Mouse (Mus musculus) cerebellum, adult 2 months (tissue): ENCODE measurements around the gene Ndrg2.

Source experiments
- CTCF ChIP-seq: fragments of 200-500 bp; IDR thresholded peaks from 2 replicates; pipeline ENCODE4 v1.5.1; 2011; ENCODE audit warnings: low read depth, mild to moderate bottlenecking, control low read depth, low read length, moderate library complexity, borderline replicate concordance; ENCODE audit not compliant: insufficient read depth
- POLR2A ChIP-seq: fragments of 200-500 bp; IDR thresholded peaks from 2 replicates; pipeline ENCODE4 v1.6.1; 2011; ENCODE audit warnings: low read length, control low read depth, borderline replicate concordance; ENCODE audit not compliant: insufficient read depth

DNA sequence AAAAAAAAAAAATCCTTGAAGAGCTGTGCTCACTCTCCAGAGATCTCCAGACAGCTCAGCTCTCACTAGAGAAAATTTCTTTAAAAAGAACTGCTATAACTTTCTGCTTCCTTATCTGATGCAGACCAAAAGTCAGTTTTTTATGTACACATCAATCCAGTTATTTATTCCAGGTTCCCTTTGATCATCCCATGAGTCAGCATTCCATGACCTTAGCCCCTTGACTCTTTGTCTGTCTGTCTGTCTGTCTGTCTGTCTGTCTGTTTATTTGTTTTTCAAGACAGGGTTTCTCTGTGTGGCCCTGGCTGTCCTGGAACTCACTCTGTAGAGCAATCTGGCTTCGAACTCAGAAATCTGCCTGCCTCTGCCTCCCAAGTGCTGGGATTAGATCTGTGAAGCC is 14.6 kb downstream of the Ndrg2 start:
- TF ChIP-seq POLR2A (no peak), CTCF (no peak)
